Comparison of ENCODE assay signal across 46 mouse cellular contexts in genomic region chr2:154000501-154000900, GRCm38 (mm10). TPM values are rescaled to one million over a fixed set of nuclear protein-coding genes. Genes with fewer than 3 reads are reported as not detected.
"Had no signal": no experiment of that assay in that cellular context is flagged by ENCODE, and none has a peak within 500 bp of the region (broad histone marks: within the 10 kb centered on the region; RNA-seq: fewer than 3 reads in every experiment).

No protein-coding gene starts in this region.

- DNase-seq: heart, postnatal 10 days; heart, postnatal 14 days; heart, postnatal 36 days; heart, postnatal 4 days; kidney, adult 11 months; kidney, adult 18-20 months; kidney, postnatal 14 days; kidney, postnatal 25 days; kidney, postnatal 4 days; layer of hippocampus, adult 9-11 months; layer of hippocampus, postnatal 36 days had no signal

- H3K9ac ChIP-seq: heart, embryonic 12.5 days; heart, embryonic 13.5 days; heart, embryonic 15.5 days; hindbrain, embryonic 12.5 days; hindbrain, embryonic 13.5 days; hindbrain, embryonic 14.5 days; hindbrain, embryonic 15.5 days; intestine, embryonic 15.5 days; kidney, embryonic 15.5 days had no signal

- H3K36me3 ChIP-seq: heart, embryonic 10.5 days; heart, embryonic 12.5 days; heart, embryonic 13.5 days; heart, embryonic 15.5 days; hindbrain, embryonic 10.5 days; hindbrain, embryonic 12.5 days; hindbrain, embryonic 13.5 days; hindbrain, embryonic 15.5 days; intestine, embryonic 15.5 days; kidney, embryonic 15.5 days had no signal

- H3K4me3 ChIP-seq: heart, embryonic 10.5 days; heart, embryonic 12.5 days; heart, embryonic 13.5 days; heart, embryonic 15.5 days; hindbrain, embryonic 10.5 days; hindbrain, embryonic 12.5 days; hindbrain, embryonic 13.5 days; hindbrain, embryonic 15.5 days; intestine, embryonic 15.5 days; kidney, embryonic 15.5 days; layer of hippocampus, adult 2 months had no signal

- H3K4me2 ChIP-seq: heart, embryonic 11.5 days; heart, embryonic 12.5 days; heart, embryonic 13.5 days; heart, embryonic 15.5 days; hindbrain, embryonic 12.5 days; hindbrain, embryonic 13.5 days; hindbrain, embryonic 14.5 days; hindbrain, embryonic 15.5 days; intestine, embryonic 15.5 days; kidney, embryonic 15.5 days had no signal

- H3K4me1 ChIP-seq: heart, embryonic 10.5 days; heart, embryonic 12.5 days; heart, embryonic 13.5 days; hindbrain, embryonic 13.5 days; hindbrain, embryonic 15.5 days; intestine, embryonic 15.5 days; kidney, embryonic 15.5 days had no signal

- ATAC-seq: hindbrain, embryonic 16.5 days; hindbrain, postnatal 0 days; inflammation-experienced regulatory T-cells, adult 6 months; intestine, embryonic 15.5 days; intestine, embryonic 16.5 days; intestine, postnatal 0 days had no signal

- H3K27ac ChIP-seq: heart, embryonic 10.5 days; heart, embryonic 13.5 days; heart, embryonic 15.5 days; hindbrain, embryonic 10.5 days; hindbrain, embryonic 12.5 days; hindbrain, embryonic 13.5 days; hindbrain, embryonic 14.5 days; hindbrain, embryonic 15.5 days; hindbrain, postnatal 0 days; intestine, embryonic 15.5 days; kidney, embryonic 15.5 days; kidney, postnatal 0 days; layer of hippocampus, adult 2 months had no signal

- H3K9me3 ChIP-seq: heart, embryonic 10.5 days; heart, embryonic 12.5 days; heart, embryonic 13.5 days; heart, embryonic 15.5 days; hindbrain, embryonic 10.5 days; hindbrain, embryonic 12.5 days; hindbrain, embryonic 13.5 days; hindbrain, embryonic 15.5 days; intestine, embryonic 15.5 days; kidney, embryonic 15.5 days had no signal

- H3K27me3 ChIP-seq: heart, embryonic 12.5 days; hindbrain, embryonic 12.5 days; hindbrain, embryonic 13.5 days; hindbrain, embryonic 15.5 days; intestine, embryonic 15.5 days; kidney, embryonic 15.5 days had no signal

RNA-seq across cellular contexts. Expression of gene Bpifa2, which starts 7.6 kb away (rescaled TPM):
- total RNA-seq: heart, postnatal 14 days; heart, postnatal 36 days; heart, postnatal 4 days; hematopoietic stem cell, adult 5-6 weeks; hindbrain, postnatal 0 days; layer of hippocampus, adult 18-20 months; layer of hippocampus, adult 2 months; layer of hippocampus, adult 8-10 months; layer of hippocampus, postnatal 10 days; layer of hippocampus, postnatal 14 days; layer of hippocampus, postnatal 25 days; layer of hippocampus, postnatal 36 days; left cerebral cortex, adult 18-20 months had no signal
- polyA plus RNA-seq: heart, embryonic 10.5 days; heart, embryonic 11.5 days; heart, embryonic 12.5 days; heart, embryonic 13.5 days; heart, embryonic 14.5 days; heart, embryonic 15.5 days; heart, embryonic 16.5 days; heart, postnatal 0 days; hindbrain, embryonic 10.5 days; hindbrain, embryonic 11.5 days; hindbrain, embryonic 12.5 days; hindbrain, embryonic 13.5 days; hindbrain, embryonic 14.5 days; hindbrain, embryonic 15.5 days; hindbrain, embryonic 16.5 days; hindbrain, postnatal 0 days; inflammation-experienced regulatory T-cells, adult 6 months; intestine, embryonic 14.5 days; intestine, embryonic 15.5 days; intestine, embryonic 16.5 days; intestine, postnatal 0 days; kidney, adult 2 months; kidney, embryonic 14.5 days; kidney, embryonic 15.5 days; kidney, embryonic 16.5 days; kidney, postnatal 0 days; large intestine, adult 2 months had no signal

RNA-seq across cellular contexts. Expression of gene Bpifa6, which starts 25.8 kb away (rescaled TPM):
- total RNA-seq: heart, postnatal 10 days; heart, postnatal 14 days; heart, postnatal 36 days; heart, postnatal 4 days; hematopoietic stem cell, adult 5-6 weeks; hindbrain, postnatal 0 days; layer of hippocampus, adult 18-20 months; layer of hippocampus, adult 2 months; layer of hippocampus, adult 8-10 months; layer of hippocampus, postnatal 10 days; layer of hippocampus, postnatal 14 days; layer of hippocampus, postnatal 25 days; layer of hippocampus, postnatal 36 days; left cerebral cortex, adult 18-20 months had no signal
- polyA plus RNA-seq: heart, embryonic 10.5 days; heart, embryonic 11.5 days; heart, embryonic 12.5 days; heart, embryonic 13.5 days; heart, embryonic 14.5 days; heart, embryonic 15.5 days; heart, embryonic 16.5 days; heart, postnatal 0 days; hindbrain, embryonic 10.5 days; hindbrain, embryonic 11.5 days; hindbrain, embryonic 12.5 days; hindbrain, embryonic 13.5 days; hindbrain, embryonic 14.5 days; hindbrain, embryonic 15.5 days; hindbrain, embryonic 16.5 days; hindbrain, postnatal 0 days; inflammation-experienced regulatory T-cells, adult 6 months; intestine, embryonic 14.5 days; intestine, embryonic 15.5 days; intestine, embryonic 16.5 days; intestine, postnatal 0 days; kidney, adult 2 months; kidney, embryonic 14.5 days; kidney, embryonic 15.5 days; kidney, embryonic 16.5 days; kidney, postnatal 0 days; large intestine, adult 2 months had no signal
